Comparison of ENCODE assay signal across 8 mouse cellular contexts in genomic region chr8:85700101-85700750, GRCm38 (mm10). TPM values are rescaled to one million over a fixed set of nuclear protein-coding genes. Genes with fewer than 3 reads are reported as not detected.
DNase-seq lines count a peak whose midpoint lies in the region; ATAC-seq and TF ChIP-seq lines count a peak whose summit lies in the region.

No protein-coding gene starts in this region.

- no peak for TF ChIP-seq EP300 in liver, postnatal 0 days (IDR thresholded peaks at IDR 0.05; ENCODE audit: low read depth)

- intact Hi-C loops in heart, postnatal 14 days (cut with DNase I): loop anchor here (1.0 to 5.0 kb wide), 3 partner anchors 142 to 885 kb away; partner anchors contain the start of genes Itfg1 and Phkb

- DNase-seq in heart, postnatal 14 days: peak; percentile 71 to 72
- peak; percentile 82 to 86 for DNase-seq in kidney, postnatal 4 days
- peak; percentile 66 for DNase-seq in liver, postnatal 0 days
- DNase-seq in thymus, postnatal 0 days (ENCODE audit: low spot score): peak; percentile 83

- TF ChIP-seq CTCF in E14TG2a.4 (conservative IDR thresholded peaks at IDR 0.05; ENCODE audit: low read length): no peak
- peak; percentile 54 for TF ChIP-seq CTCF in liver, postnatal 0 days (IDR thresholded peaks at IDR 0.05; ENCODE audit: low read depth)

- peak overlapping the region; percentile 81 for H3K4me3 ChIP-seq in E14TG2a.4 (replicated peaks; ENCODE audit: low read length)
- peak overlapping the region; percentile 69 for H3K4me3 ChIP-seq in brown adipose tissue, adult 24 weeks (ENCODE audit: insufficient read depth, low read depth, low read length)
- peak overlapping the region; percentile 70 for H3K4me3 ChIP-seq in erythroblast, embryonic 14.5 days (replicated peaks)
- H3K4me3 ChIP-seq in liver, postnatal 0 days (ENCODE audit: low read depth, low read length): peak overlapping the region; percentile 62
- H3K4me3 ChIP-seq in neural tube, embryonic 15.5 days (replicated peaks): peak overlapping the region; percentile 66

- no peaks in the 10 kb centered on the region for H3K36me3 ChIP-seq in E14TG2a.4 (ENCODE audit: insufficient read depth, low read length)
- H3K36me3 ChIP-seq in erythroblast, embryonic 14.5 days (ENCODE audit: control insufficient read depth): no peaks in the 10 kb centered on the region
- H3K36me3 ChIP-seq in liver, postnatal 0 days (replicated peaks; ENCODE audit: insufficient read depth, low read length): no peaks in the 10 kb centered on the region
- no peaks in the 10 kb centered on the region for H3K36me3 ChIP-seq in neural tube, embryonic 15.5 days

- H3K4me1 ChIP-seq in E14TG2a.4 (replicated peaks; ENCODE audit: low read depth, low read length): peaks cover 5% of the 10 kb centered on the region
- H3K4me1 ChIP-seq in brown adipose tissue, adult 24 weeks (ENCODE audit: control insufficient read depth, insufficient read depth, insufficient read length, low read length): 0 out of 2 replicates have a peak, but pooled peaks cover 5% of the 10 kb centered on the region
- H3K4me1 ChIP-seq in erythroblast, embryonic 14.5 days (ENCODE audit: control insufficient read depth): peaks cover 18% of the 10 kb centered on the region
- peaks cover 13% of the 10 kb centered on the region for H3K4me1 ChIP-seq in liver, postnatal 0 days (ENCODE audit: insufficient read depth)
- H3K4me1 ChIP-seq in neural tube, embryonic 15.5 days: peaks cover 10% of the 10 kb centered on the region

- peak overlapping the region; percentile 99 for H3K4me2 ChIP-seq in liver, postnatal 0 days (ENCODE audit: low read depth, low read length)
- peak overlapping the region; percentile 90 for H3K4me2 ChIP-seq in neural tube, embryonic 15.5 days

- H3K27ac ChIP-seq in brown adipose tissue, adult 24 weeks (replicated peaks; ENCODE audit: low read depth, low read length): no peak overlapping the region
- no peak overlapping the region for H3K27ac ChIP-seq in liver, postnatal 0 days (ENCODE audit: low read depth)
- H3K27ac ChIP-seq in neural tube, embryonic 15.5 days (replicated peaks): peak overlapping the region; percentile 96

- peaks cover 11% of the 10 kb centered on the region; the same call in 1 of the 2 replicates for H3K9me3 ChIP-seq in E14TG2a.4 (ENCODE audit: low read length)
- peaks cover 6% of the 10 kb centered on the region; the same call in 1 of the 2 replicates for H3K9me3 ChIP-seq in erythroblast, embryonic 14.5 days (ENCODE audit: control insufficient read depth, low read length)
- no peaks in the 10 kb centered on the region for H3K9me3 ChIP-seq in liver, postnatal 0 days (ENCODE audit: low read length)
- H3K9me3 ChIP-seq in neural tube, embryonic 15.5 days (replicated peaks): no peaks in the 10 kb centered on the region

- ATAC-seq in liver, postnatal 0 days: peak; percentile 87
- peak; percentile 95 for ATAC-seq in neural tube, embryonic 15.5 days (ENCODE audit: low FRiP score)

- H3K9ac ChIP-seq in liver, postnatal 0 days (replicated peaks): peak overlapping the region; percentile 55
- peak overlapping the region; percentile 91 for H3K9ac ChIP-seq in neural tube, embryonic 15.5 days (replicated peaks)

- peaks cover 42% of the 10 kb centered on the region for H3K27me3 ChIP-seq in E14TG2a.4 (ENCODE audit: insufficient read depth, low read length)
- peaks cover 54% of the 10 kb centered on the region for H3K27me3 ChIP-seq in erythroblast, embryonic 14.5 days (ENCODE audit: control insufficient read depth)
- peaks cover 15% of the 10 kb centered on the region for H3K27me3 ChIP-seq in liver, postnatal 0 days (ENCODE audit: insufficient read depth, low read length)
- no peaks in the 10 kb centered on the region for H3K27me3 ChIP-seq in neural tube, embryonic 15.5 days (replicated peaks)

- WGBS in liver, postnatal 0 days (ENCODE audit: insufficient replicate concordance): under 1% methylated on average over 78 of the region's 84 CpGs
- under 1% methylated on average over 75 of the region's 84 CpGs for WGBS in neural tube, embryonic 15.5 days

RNA-seq across cellular contexts. Expression of gene Neto2, which starts 0.5 kb away (rescaled TPM):
- 0.44 TPM in 1 of 2 replicates, not detected in the other for polyA plus RNA-seq in brown adipose tissue, adult 24 weeks (2012; ENCODE audit: insufficient read depth, insufficient read length, missing spikeins)
- 0.01 and 0.02 TPM in 2 replicates for polyA plus RNA-seq in erythroblast, embryonic 14.5 days (2012)
- total RNA-seq in heart, postnatal 14 days (2021): 1 to 10 TPM; 2.4 to 3.0 TPM
- polyA plus RNA-seq in liver, postnatal 0 days (2015; fragmentation: Nextera tagmentation; extraction: Ambion mirVana): 0.43 and 0.47 TPM in 2 replicates
- 40.5 and 48.1 TPM in 2 replicates for polyA plus RNA-seq in neural tube, embryonic 15.5 days (2015; fragmentation: Nextera tagmentation; extraction: Ambion mirVana)
- polyA plus RNA-seq in thymus, postnatal 0 days (2015; fragmentation: Nextera tagmentation; extraction: Ambion mirVana): 3.3 and 3.6 TPM in 2 replicates
